Mouse (Mus musculus) MEL (cell line): ENCODE data around the gene Emilin1.
A peak's percentile ranks its signal among the peaks of the same experiment; 100 is the strongest.

ENCODE experiments used
- CHD2 ChIP-seq: IDR thresholded peaks from 2 replicates; pipeline ENCODE4 v1.6.1; 2011; ENCODE audit warnings: low read length, improper control_type of control experiment
- CTCF ChIP-seq, 3 experiments: IDR thresholded peaks in 2 of 3; conservative IDR thresholded peaks in 1 of 3; 2 replicates each; pipeline ENCODE4 v1.5.1; 2011 to 2012; ENCODE audit warnings: low read length in 3 of 3, low read depth in 2 of 3, mild to moderate bottlenecking in 2 of 3, improper control_type of control experiment in 1 of 3, inconsistent platforms in 1 of 3, mixed read lengths in 1 of 3, moderate library complexity in 1 of 3; ENCODE audit not compliant: control insufficient read depth in 1 of 3, insufficient read depth in 1 of 3, poor library complexity in 1 of 3, severe bottlenecking in 1 of 3
- EP300 ChIP-seq, 2 experiments: IDR thresholded peaks; 2 replicates each; pipeline ENCODE4 v1.6.1; 2011; ENCODE audit warnings: improper control_type of control experiment in 2 of 2, low read length in 2 of 2, low read depth in 1 of 2, mild to moderate bottlenecking in 1 of 2
- ETS1 ChIP-seq: IDR thresholded peaks from 2 replicates; pipeline ENCODE4 v1.6.1; 2012; ENCODE audit warnings: low read depth, mild to moderate bottlenecking, inconsistent platforms, low read length, improper control_type of control experiment, moderate library complexity
- GATA1 ChIP-seq: IDR thresholded peaks from 2 replicates; pipeline ENCODE4 v1.6.1; 2011; ENCODE audit warnings: low read depth, low read length, improper control_type of control experiment
- HCFC1 ChIP-seq: IDR thresholded peaks from 2 replicates; pipeline ENCODE4 v1.6.1; 2012; ENCODE audit warnings: low read depth, mild to moderate bottlenecking, inconsistent platforms, low read length, improper control_type of control experiment, moderate library complexity
- MAFK ChIP-seq: IDR thresholded peaks from 2 replicates; pipeline ENCODE4 v1.6.1; 2011; ENCODE audit warnings: low read depth, mild to moderate bottlenecking, low read length, improper control_type of control experiment, borderline replicate concordance
- MYB ChIP-seq: IDR thresholded peaks from 2 replicates; pipeline ENCODE4 v1.6.1; 2011; ENCODE audit warnings: mild to moderate bottlenecking, low read depth, low read length, improper control_type of control experiment
- POLR2A ChIP-seq, 2 experiments: IDR thresholded peaks; 2 replicates each; pipeline ENCODE4 v1.6.1; 2011 to 2012; ENCODE audit warnings: low read length in 2 of 2, mild to moderate bottlenecking in 2 of 2, control low read depth in 1 of 2, improper control_type of control experiment in 1 of 2, low read depth in 1 of 2, moderate library complexity in 1 of 2; ENCODE audit not compliant: control insufficient read depth in 1 of 2, insufficient read depth in 1 of 2, poor library complexity in 1 of 2
- POLR2AphosphoS5 ChIP-seq: IDR thresholded peaks from 2 replicates; pipeline ENCODE4 v1.6.1; 2012; ENCODE audit warnings: low read depth, borderline replicate concordance, mild to moderate bottlenecking, inconsistent platforms, low read length, moderate library complexity, mixed read lengths
- TAL1 ChIP-seq: IDR thresholded peaks from 2 replicates; pipeline ENCODE4 v1.6.1; 2012; ENCODE audit warnings: mild to moderate bottlenecking, inconsistent platforms, low read length, moderate library complexity, mixed read lengths
- TCF12 ChIP-seq: IDR thresholded peaks from 2 replicates; pipeline ENCODE4 v1.6.1; 2014; ENCODE audit warnings: low read depth, mild to moderate bottlenecking, inconsistent platforms, low read length, improper control_type of control experiment, moderate library complexity
- USF1 ChIP-seq: IDR thresholded peaks from 2 replicates; pipeline ENCODE4 v1.6.1; 2014; ENCODE audit warnings: low read depth, mild to moderate bottlenecking, inconsistent platforms, low read length, improper control_type of control experiment, moderate library complexity

GRCm38 (mm10) chr5:30934725-30935461 lies 21.7 kb downstream of the Emilin1 start:
- TF ChIP-seq POLR2A (IDR thresholded peaks at IDR 0.05; ENCODE audit: control insufficient read depth in 1 of 2, insufficient read depth in 1 of 2, low read depth in 1 of 2, low read length in 2 of 2, poor library complexity in 1 of 2) = no peak
- TF ChIP-seq EP300 (IDR thresholded peaks at IDR 0.05; ENCODE audit: low read depth in 1 of 2, low read length in 2 of 2) = no peak
- TF ChIP-seq POLR2AphosphoS5 = no peak
- no peak for TF ChIP-seq HCFC1
- no peak for TF ChIP-seq ETS1
- TF ChIP-seq TCF12 = no peak
- TF ChIP-seq CHD2 = no peak
- peak in 1 of 3 experiments; percentile 34; a peak in 2 of 6 replicates for TF ChIP-seq CTCF (IDR thresholded peaks at IDR 0.05 in 2 of 3, conservative IDR thresholded peaks at IDR 0.05 in 1 of 3; ENCODE audit: control insufficient read depth in 1 of 3, insufficient read depth in 1 of 3, low read depth in 2 of 3, low read length in 3 of 3, poor library complexity in 1 of 3, severe bottlenecking in 1 of 3)
- TF ChIP-seq USF1 = no peak
- TF ChIP-seq MAFK = no peak
- no peak for TF ChIP-seq MYB
- TF ChIP-seq GATA1 = no peak
- TF ChIP-seq TAL1 = no peak
